Mouse (Mus musculus) ES-E14 (cell line): ENCODE results near the gene Kif20b.

Experiments used
- CHD2 ChIP-seq: IDR thresholded peaks from 2 replicates; pipeline ENCODE4 v1.6.1; 2014; ENCODE audit warnings: mild to moderate bottlenecking, low read depth, low read length, inconsistent platforms
- HCFC1 ChIP-seq: IDR thresholded peaks from 2 replicates; pipeline ENCODE4 v1.6.1; 2012; ENCODE audit warnings: low read length, inconsistent platforms, borderline replicate concordance; ENCODE audit not compliant: insufficient read depth
- MAFK ChIP-seq: IDR thresholded peaks from 2 replicates; pipeline ENCODE4 v1.6.1; 2014; ENCODE audit warnings: mild to moderate bottlenecking, low read depth, low read length, inconsistent platforms; ENCODE audit not compliant: insufficient read depth
- ZC3H11A ChIP-seq: IDR thresholded peaks from 2 replicates; pipeline ENCODE4 v1.6.1; 2012; ENCODE audit warnings: low read depth, mild to moderate bottlenecking, inconsistent platforms, low read length, borderline replicate concordance
- ZNF384 ChIP-seq: IDR thresholded peaks from 2 replicates; pipeline ENCODE4 v1.6.1; 2012; ENCODE audit warnings: low read depth, low read length, inconsistent platforms

- TF ChIP-seq ZC3H11A: no peak
- no peak for TF ChIP-seq MAFK
- no peak for TF ChIP-seq HCFC1
- TF ChIP-seq ZNF384: no peak
- no peak for TF ChIP-seq CHD2
Measured at GRCm38 (mm10) chr19:34898941-34899340, 23.2 kb upstream of the Kif20b start.
